Mouse (Mus musculus) liver, embryonic 11.5 days (tissue): Measurements from ENCODE around the gene Adamts1. TPM values are rescaled to one million over a fixed set of nuclear protein-coding genes. Genes with fewer than 3 reads are reported as not detected.

ENCODE experiments used
- ATAC-seq: fragments of 200-750 bp; cut with Nextera tagmentation; replicated peaks from 2 replicates; pipeline ENCODE4 v1.8.0; 2017; ENCODE audit warnings: moderate number of reproducible peaks, mild to moderate bottlenecking, moderate TSS enrichment, moderate library complexity; ENCODE audit not compliant: low FRiP score
- DNase-seq: peaks from one replicate; pipeline ENCODE4 v3.0.0-alpha.2; 2017; ENCODE audit warnings: low spot score
- H3K27ac ChIP-seq: fragments of 300-500 bp; sonication (generic); 2 replicates; pipeline ENCODE4 v1.5.1; 2014; ENCODE audit warnings: mild to moderate bottlenecking, low read depth, low read length, control low read depth
- H3K27me3 ChIP-seq: fragments of 300-500 bp; sonication (generic); replicated peaks from 2 replicates; pipeline ENCODE4 v1.6.1; 2014; ENCODE audit warnings: low read length, mixed read lengths; ENCODE audit not compliant: control insufficient read depth, insufficient read depth
- H3K36me3 ChIP-seq: fragments of 300-500 bp; sonication (generic); 2 replicates; pipeline ENCODE4 v1.6.1; 2014; ENCODE audit warnings: mild to moderate bottlenecking, low read length, moderate library complexity, mixed read lengths; ENCODE audit not compliant: control insufficient read depth, insufficient read depth
- H3K4me1 ChIP-seq: fragments of 300-500 bp; sonication (generic); replicated peaks from 2 replicates; pipeline ENCODE4 v1.6.1; 2014; ENCODE audit warnings: low read length, mixed read lengths; ENCODE audit not compliant: control insufficient read depth, insufficient read depth
- H3K4me2 ChIP-seq: fragments of 300-500 bp; sonication (generic); 2 replicates; pipeline ENCODE4 v1.6.1; 2014; ENCODE audit warnings: mild to moderate bottlenecking, control low read depth, moderate library complexity
- H3K4me3 ChIP-seq: fragments of 300-500 bp; sonication (generic); 2 replicates; pipeline ENCODE4 v1.5.1; 2014; ENCODE audit warnings: low read depth, low read length, control low read depth
- H3K9ac ChIP-seq: fragments of 300-500 bp; sonication (generic); 2 replicates; pipeline ENCODE4 v1.6.1; 2014; ENCODE audit warnings: low read depth, low read length, control low read depth
- H3K9me3 ChIP-seq: fragments of 300-500 bp; sonication (generic); 2 replicates; pipeline ENCODE4 v1.6.1; 2016; ENCODE audit warnings: low read length, inconsistent platforms, mixed read lengths; ENCODE audit not compliant: control insufficient read depth
- WGBS: fragments of 180-500 bp; shearing (Covaris S2); extraction: QIAGEN DNeasy Blood & Tissue Kit; methylation state at CpG from one replicate; pipeline ENCODE4 v1.1.7; 2014; 5-methylcytosine and 5-hydroxymethylcytosine counted together
- polyA plus RNA-seq: library from polyadenylated mRNA; unstranded; fragments of >200 nt; fragmentation: Nextera tagmentation; extraction: Ambion mirVana; gene quantifications from 2 replicates; pipeline ENCODE4 v1.2.1, GENCODE M21; 2014

Adamts1 gene
- polyA plus RNA-seq, 1 experiment from 2014 or later, result 23.6 TPM

- DNase-seq (no peak), ATAC-seq (peak; percentile 64; the same call in 1 of the 2 replicates)
- H3K9me3 ChIP-seq, result no peaks in the 10 kb centered on the region
- H3K4me2 ChIP-seq, result no peak overlapping the region
- H3K36me3 ChIP-seq, result no peaks in the 10 kb centered on the region
- H3K9ac ChIP-seq, result no peak overlapping the region
- 55% methylated on average over 14 of the region's 14 CpGs for WGBS
- H3K4me1 ChIP-seq, result no peaks in the 10 kb centered on the region
- H3K27me3 ChIP-seq, result no peaks in the 10 kb centered on the region
- no peak overlapping the region for H3K4me3 ChIP-seq
- H3K27ac ChIP-seq, result no peak overlapping the region
Observed at GRCm38 (mm10) chr16:85756101-85756819, 46.7 kb downstream of the Adamts1 start.

- 73% methylated on average over 6 of the region's 6 CpGs for WGBS
- Histone ChIP-seq H3K9ac (no peak overlapping the region), H3K4me2 (no peak overlapping the region), H3K27me3 (no peaks in the 10 kb centered on the region), H3K4me3 (no peak overlapping the region), H3K4me1 (no peaks in the 10 kb centered on the region), H3K9me3 (no peaks in the 10 kb centered on the region), H3K27ac (no peak overlapping the region), H3K36me3 (no peaks in the 10 kb centered on the region)
- ATAC-seq (no peak), DNase-seq (no peak)
Observed at GRCm38 (mm10) chr16:85749335-85749734, 53.6 kb downstream of the Adamts1 start.

GRCm38 (mm10) chr16:85747589-85748360 lies 55.1 kb downstream of the Adamts1 start:
- H3K4me2 ChIP-seq, result no peak overlapping the region
- H3K9ac ChIP-seq, result no peak overlapping the region
- no peaks in the 10 kb centered on the region for H3K4me1 ChIP-seq
- ATAC-seq (no peak), DNase-seq (no peak)
- no peak overlapping the region for H3K4me3 ChIP-seq
- H3K36me3 ChIP-seq, result no peaks in the 10 kb centered on the region
- 75% methylated on average over 16 of the region's 16 CpGs for WGBS
- H3K9me3 ChIP-seq, result no peaks in the 10 kb centered on the region
- H3K27ac ChIP-seq, result no peak overlapping the region
- no peaks in the 10 kb centered on the region for H3K27me3 ChIP-seq

DNA sequence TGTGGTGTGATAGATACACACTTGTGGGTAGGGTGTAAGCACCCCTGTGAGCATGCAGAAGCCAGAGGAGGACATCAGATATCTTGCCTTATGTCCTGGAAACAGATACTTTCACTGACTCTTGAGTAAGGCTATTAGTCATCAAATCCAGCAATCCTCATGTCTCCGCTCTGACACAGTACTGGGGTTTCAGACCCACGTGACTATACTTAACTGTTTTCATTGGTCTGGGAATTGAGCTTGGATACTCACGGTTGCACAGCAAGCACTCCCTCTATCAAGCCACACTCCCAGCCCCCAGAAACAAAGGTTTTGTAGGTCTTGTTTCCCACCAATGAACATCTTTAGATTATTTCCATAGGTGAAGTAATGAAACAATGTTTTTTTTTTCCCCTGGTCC lies 56.5 kb downstream of the Adamts1 start:
- WGBS, result 59% methylated on average over 3 of the region's 3 CpGs
- no peak overlapping the region for H3K9ac ChIP-seq
- ATAC-seq, result no peak
- DNase-seq, result no peak
- H3K4me2 ChIP-seq, result no peak overlapping the region
- H3K36me3 ChIP-seq, result no peaks in the 10 kb centered on the region
- H3K27ac ChIP-seq, result no peak overlapping the region
- H3K9me3 ChIP-seq, result no peaks in the 10 kb centered on the region
- no peak overlapping the region for H3K4me3 ChIP-seq
- H3K4me1 ChIP-seq, result no peaks in the 10 kb centered on the region
- no peaks in the 10 kb centered on the region for H3K27me3 ChIP-seq

Other genes starting within 250 kb of the Adamts1 start
- gene Cyyr1, start 249.7 kb downstream of the Adamts1 start, polyA plus RNA-seq, result 1.5 and 2.1 TPM in 2 replicates
- 0.53 TPM in 2 replicates for gene Adamts5, start 98.7 kb upstream of the Adamts1 start, polyA plus RNA-seq